Mouse (Mus musculus) hematopoietic stem cell, adult 5-6 weeks (primary cell): Measurements from ENCODE around the gene Tmem30a. TPM values are rescaled to one million over a fixed set of nuclear protein-coding genes. Genes with fewer than 3 reads are reported as not detected.

Experiments
- ATAC-seq, 2 experiments: fragments of 125-278 bp in 1 of 2; replicated peaks in 1 of 2; 2 replicates each; pipeline ENCODE4 v1.8.0; 2016 to 2017; ENCODE audit warnings: inconsistent platforms in 2 of 2, mild to moderate bottlenecking in 2 of 2, moderate number of reproducible peaks in 2 of 2, low read depth in 1 of 2, moderate TSS enrichment in 1 of 2; ENCODE audit not compliant: low FRiP score in 2 of 2, poor library complexity in 2 of 2, severe bottlenecking in 2 of 2, insufficient read depth in 1 of 2, low TSS enrichment in 1 of 2
- total RNA-seq: library from RNA; stranded (forward); fragments of 172-1452, 232-1000 nt; gene quantifications from 2 replicates; pipeline ENCODE4 v1.2.3, GENCODE M21; 2017

The Tmem30a gene
- total RNA-seq, 1 experiment from 2014 or later = 106 TPM

DNA sequence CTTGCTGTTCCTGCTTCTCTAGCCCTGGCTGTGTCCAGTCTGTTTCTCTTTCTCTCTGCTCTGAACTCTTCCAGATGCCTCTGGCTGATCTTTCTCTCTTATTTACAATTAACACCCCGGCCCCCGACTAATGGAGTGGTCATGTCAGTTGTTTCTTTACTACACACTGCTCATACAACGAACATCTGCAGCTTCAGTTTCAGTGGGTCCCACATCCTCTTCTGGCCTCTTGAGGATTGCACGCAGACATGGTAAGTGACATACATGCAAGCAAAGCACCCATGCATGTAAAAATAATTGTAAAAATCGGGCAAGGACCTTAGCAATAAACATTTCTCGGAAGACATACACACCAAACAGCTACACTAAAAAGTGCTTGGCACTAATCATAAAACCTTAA lies 57.7 kb downstream of the Tmem30a start:
- no peak for ATAC-seq

DNA sequence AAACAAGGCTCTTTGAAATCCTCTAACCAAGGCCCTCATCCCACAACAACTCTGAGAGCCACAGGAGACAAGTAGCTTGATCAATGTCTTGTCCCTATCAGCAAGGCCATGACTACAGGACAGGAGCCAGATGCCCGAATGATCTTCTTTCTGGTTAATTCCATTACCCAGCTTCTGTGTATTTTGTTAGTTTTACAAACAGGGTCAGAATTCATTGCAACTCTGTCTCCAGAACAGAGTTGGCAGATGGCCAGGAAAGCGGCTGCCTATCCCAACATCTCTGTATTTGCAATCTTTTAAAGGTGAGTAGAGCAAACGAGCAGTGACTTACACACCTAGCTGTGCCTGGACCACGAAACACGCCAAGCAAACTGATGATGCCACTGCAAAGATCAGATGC lies 63.0 kb downstream of the Tmem30a start:
- ATAC-seq = no peak

DNA sequence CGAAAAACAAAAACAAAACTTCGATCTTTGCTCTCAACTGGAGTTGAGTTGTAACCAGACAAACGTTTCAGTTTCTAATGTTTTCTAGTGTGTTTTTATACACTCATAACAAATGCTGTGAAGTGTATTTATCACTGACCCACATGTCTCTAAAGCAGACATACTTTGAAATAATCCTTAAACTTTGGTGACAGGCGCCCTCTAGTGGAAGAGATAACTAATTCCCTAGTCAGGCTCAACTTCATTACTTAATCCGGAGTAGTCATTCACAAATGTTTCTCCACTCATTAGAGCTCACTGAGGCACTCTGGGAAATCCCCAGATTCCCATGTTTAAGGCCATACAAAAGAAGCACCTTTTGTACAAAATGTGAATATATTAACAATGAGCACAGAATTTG lies 70.2 kb downstream of the Tmem30a start:
- ATAC-seq = no peak

GRCm38 (mm10) chr9:79721056-79721455 lies 72.3 kb downstream of the Tmem30a start:
- no peak for ATAC-seq

DNA sequence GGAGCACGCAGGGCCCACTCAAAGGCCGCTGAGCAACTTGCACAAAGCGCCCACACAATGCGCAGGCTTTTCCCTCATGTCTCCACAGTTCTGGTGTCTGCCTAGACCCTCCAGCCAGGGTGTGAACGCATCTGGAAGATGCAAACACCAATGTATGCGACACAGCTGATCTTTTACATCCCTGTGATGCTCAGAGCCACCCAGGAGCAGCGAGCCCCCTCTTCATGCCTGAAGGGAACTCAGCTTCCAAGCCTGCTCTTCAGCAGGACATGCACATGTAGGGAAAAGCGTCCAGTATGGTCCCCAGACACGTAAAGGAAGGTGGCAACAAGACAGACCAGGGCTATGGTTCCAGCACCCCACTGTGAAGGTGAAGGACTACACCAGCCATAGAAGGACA lies 73.2 kb downstream of the Tmem30a start:
- no peak for ATAC-seq

DNA sequence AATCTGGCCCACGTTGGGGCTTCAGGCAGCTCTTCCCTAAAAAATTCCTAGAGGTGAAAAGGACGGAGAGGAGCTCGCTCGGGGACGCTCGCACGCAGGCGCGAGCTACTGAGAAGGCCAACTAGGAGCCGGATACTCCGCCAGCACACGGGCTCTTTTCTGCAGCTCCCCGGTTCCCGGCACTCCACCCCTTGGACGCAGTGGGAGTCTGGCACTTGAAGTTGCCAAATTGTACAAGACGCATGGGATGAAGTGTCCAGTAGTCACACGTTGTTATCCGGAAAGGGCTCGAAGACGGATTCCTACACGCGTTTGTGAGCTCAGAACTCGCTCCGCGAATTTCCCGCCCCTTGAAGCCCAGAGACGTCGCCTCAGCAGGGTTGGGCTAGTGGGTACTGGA lies 73.9 kb downstream of the Tmem30a start:
- no peak for ATAC-seq

Other genes with a start within 250 kb of the Tmem30a start
- not detected in 2 replicates for gene Col12a1, start 74.7 kb downstream of the Tmem30a start, total RNA-seq
- gene Cox7a2, start 33.6 kb downstream of the Tmem30a start, total RNA-seq = 59.7 and 131 TPM in 2 replicates
- gene Filip1, start 219.3 kb upstream of the Tmem30a start, total RNA-seq = 0.35 and 1.1 TPM in 2 replicates